Mouse (Mus musculus) c-Kit-positive CD71-positive TER-119-positive erythroid progenitor cells, embryonic 14.5 days (primary cell): Measurements from ENCODE around the gene Gm4847.

ENCODE experiments used
- DNase-seq: peaks from one replicate; pipeline ENCODE4 v3.0.0-alpha.2; 2013; ENCODE audit warnings: low spot score

The Gm4847 gene

GRCm38 (mm10) chr1:166647593-166647992 lies at the start of gene Gm4847:
TSS of gene Gm4847 (minus strand) at chr1:166647693.
- no peak for DNase-seq

GRCm38 (mm10) chr1:166681745-166682144 lies 34.3 kb upstream of the Gm4847 start, which contains the start of gene Fmo9:
TSS of gene Fmo9 (minus strand) at chr1:166681845.
- DNase-seq: no peak

GRCm38 (mm10) chr1:166669264-166669663 lies 21.8 kb upstream of the Gm4847 start:
- DNase-seq: no peak

- no peak for DNase-seq
These were observed 13.3 kb upstream of the Gm4847 start for GRCm38 (mm10) chr1:166660800-166661199.
